Mouse (Mus musculus) bone marrow macrophage, adult 2 months (primary cell): ENCODE data around the gene Zfp69.

ENCODE experiments used
- CTCF ChIP-seq: IDR thresholded peaks from 2 replicates; pipeline ENCODE4 v1.5.1; 2012; ENCODE audit warnings: low read depth, mild to moderate bottlenecking, low read length, moderate library complexity
- POLR2A ChIP-seq: IDR thresholded peaks from 2 replicates; pipeline ENCODE4 v1.6.1; 2012; ENCODE audit warnings: mild to moderate bottlenecking, low read depth, low read length, borderline replicate concordance

- no peak for TF ChIP-seq POLR2A
- TF ChIP-seq CTCF = no peak
These were observed 66.0 kb downstream of the Zfp69 start for GRCm38 (mm10) chr4:120885208-120886120.
